Mouse (Mus musculus) cerebellum, adult 2 months (tissue): ENCODE results near the gene Hspb7.

Source experiments
- CTCF ChIP-seq: fragments of 200-500 bp; IDR thresholded peaks from 2 replicates; pipeline ENCODE4 v1.5.1; 2011; ENCODE audit warnings: low read depth, mild to moderate bottlenecking, control low read depth, low read length, moderate library complexity, borderline replicate concordance; ENCODE audit not compliant: insufficient read depth
- POLR2A ChIP-seq: fragments of 200-500 bp; IDR thresholded peaks from 2 replicates; pipeline ENCODE4 v1.6.1; 2011; ENCODE audit warnings: low read length, control low read depth, borderline replicate concordance; ENCODE audit not compliant: insufficient read depth

GRCm38 (mm10) chr4:141429381-141429780 lies 8.8 kb downstream of the Hspb7 start:
- no peak for TF ChIP-seq POLR2A
- TF ChIP-seq CTCF, result no peak
